Mouse (Mus musculus): Measurements from ENCODE around the gene Mapk8.

The Mapk8 gene

GRCm38 (mm10) chr14:33348146-33348545, 98.8 kb downstream of the Mapk8 start:
- DNase-seq (ENCODE audit: low spot score) = no peak

- DNase-seq (ENCODE audit: low spot score) = no peak
Observed at GRCm38 (mm10) chr14:33347738-33348137, 99.2 kb downstream of the Mapk8 start.

GRCm38 (mm10) chr14:33346546-33346945, 100.4 kb downstream of the Mapk8 start:
- no peak for DNase-seq (ENCODE audit: low spot score)

DNA sequence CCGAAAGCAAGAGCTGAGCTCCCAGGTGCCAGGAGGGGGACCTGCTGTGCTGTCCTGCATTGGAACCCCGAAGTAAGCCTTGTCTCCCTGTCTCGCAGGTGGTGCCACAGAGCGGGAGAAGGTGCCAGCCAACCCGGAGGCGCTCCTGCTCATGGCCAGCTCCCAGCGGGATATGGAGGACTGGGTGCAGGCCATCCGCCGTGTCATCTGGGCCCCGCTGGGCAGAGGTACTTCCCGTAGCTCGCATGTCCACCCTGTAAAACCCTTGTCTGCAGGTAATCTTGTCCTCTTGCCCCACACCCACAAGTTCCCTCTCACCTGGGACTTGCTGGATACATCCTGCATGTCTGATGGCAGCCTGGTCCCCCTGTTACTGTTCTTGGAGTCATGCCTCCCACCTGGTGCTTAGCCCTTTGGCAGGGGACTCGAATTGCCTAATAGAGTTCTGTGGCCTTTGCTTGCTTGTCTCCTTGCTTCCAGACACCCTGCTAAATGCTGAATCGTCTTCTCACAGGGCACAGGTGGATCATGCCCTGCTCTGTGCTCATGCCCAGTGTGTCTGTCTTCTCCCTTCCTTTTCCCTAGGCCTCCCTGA, 103.7 kb downstream of the Mapk8 start:
- DNase-seq (ENCODE audit: low spot score) = no peak

GRCm38 (mm10) chr14:33338684-33339083, 108.3 kb downstream of the Mapk8 start:
- DNase-seq (ENCODE audit: low spot score) = no peak

DNA sequence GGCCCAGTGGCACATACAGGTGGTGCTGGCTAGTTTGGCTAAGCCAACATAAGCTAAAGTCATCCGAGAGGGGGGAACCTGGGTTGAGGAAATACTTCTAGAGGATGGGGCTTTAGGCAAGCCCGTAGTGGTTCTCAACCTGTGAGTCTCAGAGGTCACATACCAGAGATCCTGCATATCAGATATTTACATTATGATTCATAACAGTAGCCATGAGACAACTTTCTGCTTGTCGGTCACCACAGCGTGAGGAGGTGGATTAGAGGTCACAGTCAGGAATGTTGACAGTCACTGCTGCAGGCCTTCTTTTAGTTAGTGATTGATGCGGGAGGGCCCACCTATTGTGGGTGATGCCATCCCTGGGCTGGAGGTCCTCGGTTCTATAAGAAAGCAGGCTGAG, 111.2 kb downstream of the Mapk8 start:
- no peak for DNase-seq (ENCODE audit: low spot score)

DNA sequence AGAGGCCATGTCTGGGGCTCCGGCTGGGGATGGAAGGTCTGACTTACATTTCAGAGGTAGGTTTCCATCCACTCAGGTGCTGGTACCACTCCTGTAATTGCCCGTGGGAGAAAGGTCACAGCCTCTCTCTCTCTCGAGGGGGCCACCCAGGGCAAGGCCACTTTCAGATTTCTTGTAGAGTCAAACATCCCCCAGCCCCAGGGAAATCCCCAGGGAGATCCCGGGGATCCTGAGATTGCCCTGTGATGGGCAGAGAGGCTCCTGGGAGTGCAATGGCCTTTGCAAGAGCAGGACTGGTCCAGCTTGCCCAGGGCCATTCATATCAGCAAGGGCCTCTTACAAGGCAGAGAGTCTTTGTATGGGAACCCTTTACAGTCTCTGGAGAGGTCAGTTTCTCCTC, 112.6 kb downstream of the Mapk8 start:
- DNase-seq (ENCODE audit: low spot score) = no peak

GRCm38 (mm10) chr14:33333833-33334232, 113.1 kb downstream of the Mapk8 start:
- DNase-seq (ENCODE audit: low spot score) = no peak

GRCm38 (mm10) chr14:33331627-33332026, 115.3 kb downstream of the Mapk8 start:
- DNase-seq (ENCODE audit: low spot score) = no peak

GRCm38 (mm10) chr14:33330986-33331385, 116.0 kb downstream of the Mapk8 start:
- no peak for DNase-seq (ENCODE audit: low spot score)

GRCm38 (mm10) chr14:33329297-33329805, 117.6 kb downstream of the Mapk8 start:
- no peak for DNase-seq (ENCODE audit: low spot score)

- DNase-seq (ENCODE audit: low spot score) = no peak
Observed at GRCm38 (mm10) chr14:33328369-33328768, 118.6 kb downstream of the Mapk8 start.
